Mouse (Mus musculus) cortical plate, adult 2 months (tissue): Measurements from ENCODE around the gene Slc17a1.

Experiments used
- CTCF ChIP-seq: fragments of 200-500 bp; IDR thresholded peaks from 2 replicates; pipeline ENCODE4 v1.5.1; 2011; ENCODE audit warnings: mild to moderate bottlenecking, control low read depth, low read length; ENCODE audit not compliant: insufficient read depth; ENCODE audit errors: extremely low read depth
- POLR2A ChIP-seq: fragments of 200-500 bp; IDR thresholded peaks from 2 replicates; pipeline ENCODE4 v1.6.1; 2011; ENCODE audit warnings: mild to moderate bottlenecking, low read length, control low read depth; ENCODE audit not compliant: insufficient read depth; ENCODE audit errors: extremely low read depth

DNA sequence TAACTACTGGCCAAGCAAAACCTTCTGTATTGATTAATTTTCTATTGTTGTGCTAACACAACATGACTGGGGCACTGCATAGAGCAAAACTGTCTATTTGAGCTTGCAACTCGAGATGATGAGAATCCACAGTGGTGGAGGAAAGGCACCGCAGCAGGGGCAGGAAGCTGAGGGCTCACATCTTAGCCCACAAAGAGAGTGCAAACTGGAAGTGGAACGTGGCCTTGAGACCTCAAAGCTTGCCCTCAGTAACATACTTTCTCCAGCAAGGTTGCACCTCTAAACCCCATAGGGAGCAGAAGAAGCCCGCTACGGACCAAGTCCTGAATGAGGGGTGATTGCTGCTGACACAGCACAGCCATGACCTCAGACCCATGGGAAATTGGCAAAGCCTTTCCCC, 42.6 kb downstream of the Slc17a1 start:
- no peak for TF ChIP-seq CTCF
- TF ChIP-seq POLR2A, result no peak
